Mouse (Mus musculus) neural tube, embryonic 15.5 days (tissue): ENCODE data around the gene Asf1a. TPM values are rescaled to one million over a fixed set of nuclear protein-coding genes. Genes with fewer than 3 reads are reported as not detected.
"Not testable (repeated sequence)": the region's sequence is repeated elsewhere in the genome, so short reads cannot be mapped to it uniquely, and the experiment has no call there.

Experiments
- ATAC-seq: fragments of 200-750 bp; cut with Nextera tagmentation; 2 replicates; pipeline ENCODE4 v1.8.0; 2017; ENCODE audit warnings: mild to moderate bottlenecking, moderate TSS enrichment, moderate library complexity; ENCODE audit not compliant: low FRiP score
- H3K27ac ChIP-seq: fragments of 300-500 bp; sonication (generic); replicated peaks from 2 replicates; pipeline ENCODE4 v1.5.1; 2015; ENCODE audit warnings: mild to moderate bottlenecking, inconsistent platforms
- H3K27me3 ChIP-seq: fragments of 300-500 bp; sonication (generic); replicated peaks from 2 replicates; pipeline ENCODE4 v1.6.1; 2015; ENCODE audit warnings: inconsistent platforms
- H3K36me3 ChIP-seq: fragments of 300-500 bp; sonication (generic); 2 replicates; pipeline ENCODE4 v1.6.1; 2015; ENCODE audit warnings: inconsistent platforms
- H3K4me1 ChIP-seq: fragments of 300-500 bp; sonication (generic); 2 replicates; pipeline ENCODE4 v1.6.1; 2015; ENCODE audit warnings: inconsistent platforms
- H3K4me2 ChIP-seq: fragments of 300-500 bp; sonication (generic); 2 replicates; pipeline ENCODE4 v1.6.1; 2015; ENCODE audit warnings: inconsistent platforms, mild to moderate bottlenecking, moderate library complexity
- H3K4me3 ChIP-seq: fragments of 300-500 bp; sonication (generic); replicated peaks from 2 replicates; pipeline ENCODE4 v1.5.1; 2015; ENCODE audit warnings: mild to moderate bottlenecking, inconsistent platforms
- H3K9ac ChIP-seq: fragments of 300-500 bp; sonication (generic); replicated peaks from 2 replicates; pipeline ENCODE4 v1.6.1; 2015; ENCODE audit warnings: mild to moderate bottlenecking, inconsistent platforms
- H3K9me3 ChIP-seq: fragments of 300-500 bp; sonication (generic); replicated peaks from 2 replicates; pipeline ENCODE4 v1.6.1; 2016; ENCODE audit warnings: inconsistent platforms
- WGBS: fragments of 180-500 bp; shearing (Covaris S2); methylation state at CpG from one replicate; pipeline ENCODE4 v1.1.7; 2015; ENCODE audit warnings: mixed read lengths; 5-methylcytosine and 5-hydroxymethylcytosine counted together
- polyA plus RNA-seq: library from polyadenylated mRNA; unstranded; fragments of >200 nt; fragmentation: Nextera tagmentation; extraction: Ambion mirVana; gene quantifications from 2 replicates; pipeline ENCODE4 v1.2.1, GENCODE M21; 2015

Gene Asf1a
- polyA plus RNA-seq, 1 experiment from 2014 or later: 58.6 TPM

DNA sequence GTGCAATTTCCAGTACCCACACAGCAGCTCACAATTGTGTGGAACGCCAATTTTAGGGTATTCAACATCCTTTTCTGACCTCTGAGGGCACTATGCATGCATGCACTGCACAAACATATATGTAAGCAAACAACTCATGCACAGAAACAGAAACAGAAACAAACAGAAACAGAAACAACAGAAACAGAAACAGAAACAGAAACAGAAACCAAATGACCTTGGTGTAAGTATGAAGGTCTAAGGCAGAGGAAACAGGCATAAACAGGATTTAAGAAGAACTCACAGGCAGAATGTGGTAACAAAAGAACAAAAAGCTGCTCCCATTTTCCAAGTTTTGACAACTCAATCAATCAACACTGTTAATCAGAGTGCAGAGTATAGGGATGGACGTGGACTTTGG lies 54.1 kb downstream of the Asf1a start:
- Histone ChIP-seq H3K9ac (no peak overlapping the region), H3K9me3 (no peaks in the 10 kb centered on the region), H3K4me1 (no peaks in the 10 kb centered on the region), H3K4me2 (no peak overlapping the region), H3K4me3 (no peak overlapping the region), H3K36me3 (peaks cover 29% of the 10 kb centered on the region), H3K27ac (no peak overlapping the region), H3K27me3 (no peaks in the 10 kb centered on the region)
- no peak for ATAC-seq
- WGBS: 85% methylated on average over 2 of the region's 2 CpGs

GRCm38 (mm10) chr10:53654239-53654638 lies 57.7 kb downstream of the Asf1a start:
- not testable (repeated sequence) for H3K9me3 ChIP-seq, H3K4me1 ChIP-seq, H3K4me3 ChIP-seq, ATAC-seq, H3K27ac ChIP-seq, H3K27me3 ChIP-seq, H3K9ac ChIP-seq, H3K4me2 ChIP-seq
- 84% methylated on average over 5 of the region's 5 CpGs for WGBS
- peaks cover 22% of the 10 kb centered on the region for H3K36me3 ChIP-seq

Other genes with a start within 250 kb of the Asf1a start
- gene Cep85l, start 216.8 kb upstream of the Asf1a start, polyA plus RNA-seq: 4.8 and 5.0 TPM in 2 replicates
- gene Mcm9, start 33.7 kb downstream of the Asf1a start, polyA plus RNA-seq: 5.1 and 7.8 TPM in 2 replicates
- gene Fam184a, start 154.4 kb downstream of the Asf1a start, polyA plus RNA-seq: 13.0 and 14.9 TPM in 2 replicates